Mouse (Mus musculus): Measurements from ENCODE around the gene Slc38a4.

DNA sequence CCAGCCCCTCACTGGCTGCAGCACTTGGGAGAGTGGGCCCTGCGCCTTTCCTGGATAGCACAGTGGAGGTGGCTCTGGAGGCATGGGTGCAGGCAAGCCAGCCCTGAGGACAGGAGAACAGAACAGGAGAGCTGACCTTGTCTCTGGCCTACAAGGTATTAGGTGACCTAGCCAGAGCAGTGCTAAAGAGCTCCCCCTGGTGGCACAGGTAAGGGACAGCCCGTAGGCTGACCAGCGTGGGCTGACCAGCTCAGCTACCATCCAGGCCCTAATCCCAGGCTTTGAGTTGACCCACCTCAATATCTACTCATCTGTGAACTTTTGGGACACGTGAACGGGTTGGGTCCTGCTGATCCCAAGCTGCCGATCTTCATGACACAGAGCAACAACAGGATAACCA is 107.3 kb downstream of the Slc38a4 start:
- TF ChIP-seq POLR2A (IDR thresholded peaks at IDR 0.05; ENCODE audit: extremely low read depth, insufficient read depth, low read length) (no peak), CTCF (IDR thresholded peaks at IDR 0.05; ENCODE audit: extremely low read depth, insufficient read depth, low read length) (peak; percentile 34; the same call in 1 of the 2 replicates)

Measured in cortical plate, adult 2 months (tissue).